Mouse (Mus musculus) MEL (cell line): ENCODE data around the gene Dyx1c1. TPM values are rescaled to one million over a fixed set of nuclear protein-coding genes. Genes with fewer than 3 reads are reported as not detected.
A peak's percentile ranks its signal among the peaks of the same experiment; 100 is the strongest.

Experiments used
- DNase-seq: peaks from one replicate; pipeline ENCODE4 v3.0.0; 2011; ENCODE audit warnings: low read depth, low spot score
- H3K27ac ChIP-seq: 2 replicates; pipeline ENCODE4 v1.5.1; 2012; ENCODE audit warnings: low read depth, mild to moderate bottlenecking, control low read depth, low read length, moderate library complexity; ENCODE audit not compliant: control insufficient read depth
- H3K27me3 ChIP-seq, 2 experiments: fragments of 150-350 bp in 1 of 2; sonication (generic) in 1 of 2; 2 replicates each; pipeline ENCODE4 v1.6.1; 2012; ENCODE audit warnings: low read length in 2 of 2, mild to moderate bottlenecking in 2 of 2, improper control_type of control experiment in 1 of 2, moderate library complexity in 1 of 2; ENCODE audit not compliant: insufficient read depth in 2 of 2, control insufficient read depth in 1 of 2
- H3K36me3 ChIP-seq, 2 experiments: 2 replicates each; pipeline ENCODE4 v1.6.1; 2012 to 2014; ENCODE audit warnings: low read length in 2 of 2, improper control_type of control experiment in 1 of 2, inconsistent platforms in 1 of 2, mild to moderate bottlenecking in 1 of 2; ENCODE audit not compliant: insufficient read depth in 2 of 2, control insufficient read depth in 1 of 2
- H3K4me1 ChIP-seq, 2 experiments: fragments of 150-350 bp in 1 of 2; sonication (generic) in 1 of 2; 2 replicates each; pipeline ENCODE4 v1.6.1; 2012; ENCODE audit warnings: low read length in 2 of 2, improper control_type of control experiment in 1 of 2, mild to moderate bottlenecking in 1 of 2; ENCODE audit not compliant: insufficient read depth in 2 of 2, control insufficient read depth in 1 of 2
- H3K4me3 ChIP-seq, 2 experiments: fragments of 150-350 bp in 1 of 2; sonication (generic) in 1 of 2; 2 replicates each; pipeline ENCODE4 v1.5.1; 2012; ENCODE audit warnings: low read depth in 2 of 2, low read length in 2 of 2, mild to moderate bottlenecking in 2 of 2, moderate library complexity in 2 of 2, control low read depth in 1 of 2, improper control_type of control experiment in 1 of 2; ENCODE audit not compliant: control insufficient read depth in 1 of 2, insufficient read depth in 1 of 2
- H3K79me2 ChIP-seq: 2 replicates; pipeline ENCODE4 v1.6.1; 2012; ENCODE audit warnings: mild to moderate bottlenecking, low read length, moderate library complexity; ENCODE audit not compliant: control insufficient read depth, poor library complexity, insufficient read depth
- H3K9ac ChIP-seq: 2 replicates; pipeline ENCODE4 v1.6.1; 2012; ENCODE audit warnings: low read depth, mild to moderate bottlenecking, control low read depth, low read length, moderate library complexity; ENCODE audit not compliant: control insufficient read depth, poor library complexity, severe bottlenecking
- H3K9me3 ChIP-seq: fragments of 150-350 bp; sonication (generic); replicated peaks from 2 replicates; pipeline ENCODE4 v1.6.1; 2012; ENCODE audit warnings: mild to moderate bottlenecking, low read length, improper control_type of control experiment, moderate library complexity; ENCODE audit not compliant: insufficient read depth
- BHLHE40 ChIP-seq: IDR thresholded peaks from 2 replicates; pipeline ENCODE4 v1.6.1; 2012; ENCODE audit warnings: low read depth, mild to moderate bottlenecking, inconsistent platforms, low read length, improper control_type of control experiment, borderline replicate concordance
- CHD1 ChIP-seq: IDR thresholded peaks from 2 replicates; pipeline ENCODE4 v1.6.1; 2012; ENCODE audit warnings: low read depth, mild to moderate bottlenecking, inconsistent platforms, low read length, improper control_type of control experiment
- CHD2 ChIP-seq: IDR thresholded peaks from 2 replicates; pipeline ENCODE4 v1.6.1; 2011; ENCODE audit warnings: low read length, improper control_type of control experiment
- CTCF ChIP-seq, 3 experiments: IDR thresholded peaks in 2 of 3; conservative IDR thresholded peaks in 1 of 3; 2 replicates each; pipeline ENCODE4 v1.5.1; 2011 to 2012; ENCODE audit warnings: low read length in 3 of 3, low read depth in 2 of 3, mild to moderate bottlenecking in 2 of 3, improper control_type of control experiment in 1 of 3, inconsistent platforms in 1 of 3, mixed read lengths in 1 of 3, moderate library complexity in 1 of 3; ENCODE audit not compliant: control insufficient read depth in 1 of 3, insufficient read depth in 1 of 3, poor library complexity in 1 of 3, severe bottlenecking in 1 of 3
- E2F4 ChIP-seq: IDR thresholded peaks from 2 replicates; pipeline ENCODE4 v1.6.1; 2011; ENCODE audit warnings: low read depth, low read length, improper control_type of control experiment, borderline replicate concordance
- ELF1 ChIP-seq: IDR thresholded peaks from 2 replicates; pipeline ENCODE4 v1.6.1; 2014; ENCODE audit warnings: low read depth, mild to moderate bottlenecking, inconsistent platforms, low read length, improper control_type of control experiment, moderate library complexity
- EP300 ChIP-seq, 2 experiments: IDR thresholded peaks; 2 replicates each; pipeline ENCODE4 v1.6.1; 2011; ENCODE audit warnings: improper control_type of control experiment in 2 of 2, low read length in 2 of 2, low read depth in 1 of 2, mild to moderate bottlenecking in 1 of 2
- ETS1 ChIP-seq: IDR thresholded peaks from 2 replicates; pipeline ENCODE4 v1.6.1; 2012; ENCODE audit warnings: low read depth, mild to moderate bottlenecking, inconsistent platforms, low read length, improper control_type of control experiment, moderate library complexity
- GATA1 ChIP-seq: IDR thresholded peaks from 2 replicates; pipeline ENCODE4 v1.6.1; 2011; ENCODE audit warnings: low read depth, low read length, improper control_type of control experiment
- JUND ChIP-seq: IDR thresholded peaks from 2 replicates; pipeline ENCODE4 v1.6.1; 2011; ENCODE audit warnings: low read depth, mild to moderate bottlenecking, improper control_type of control experiment, low read length
- KAT2A ChIP-seq: conservative IDR thresholded peaks from 2 replicates; pipeline ENCODE4 v1.6.1; 2012; ENCODE audit warnings: low read depth, low read length, improper control_type of control experiment, inconsistent platforms
- MAFK ChIP-seq: IDR thresholded peaks from 2 replicates; pipeline ENCODE4 v1.6.1; 2011; ENCODE audit warnings: low read depth, mild to moderate bottlenecking, low read length, improper control_type of control experiment, borderline replicate concordance
- MEF2A ChIP-seq: IDR thresholded peaks from 2 replicates; pipeline ENCODE4 v1.6.1; 2014; ENCODE audit warnings: low read depth, mild to moderate bottlenecking, inconsistent platforms, low read length, improper control_type of control experiment; ENCODE audit not compliant: poor library complexity, insufficient replicate concordance, severe bottlenecking; ENCODE audit errors: extremely low read depth
- MXI1 ChIP-seq: IDR thresholded peaks from 2 replicates; pipeline ENCODE4 v1.6.1; 2011; ENCODE audit warnings: mild to moderate bottlenecking, low read depth, low read length, improper control_type of control experiment
- NELFE ChIP-seq: IDR thresholded peaks from 2 replicates; pipeline ENCODE4 v1.6.1; 2011; ENCODE audit warnings: low read depth, low read length, improper control_type of control experiment
- NRF1 ChIP-seq: IDR thresholded peaks from 2 replicates; pipeline ENCODE4 v1.6.1; 2014; ENCODE audit warnings: low read depth, mild to moderate bottlenecking, inconsistent platforms, low read length, improper control_type of control experiment, moderate library complexity; ENCODE audit not compliant: poor library complexity, insufficient read depth, severe bottlenecking
- POLR2AphosphoS2 ChIP-seq: IDR thresholded peaks from 2 replicates; pipeline ENCODE4 v1.6.1; 2011; ENCODE audit warnings: low read length, improper control_type of control experiment
- POLR2AphosphoS5 ChIP-seq: IDR thresholded peaks from 2 replicates; pipeline ENCODE4 v1.6.1; 2012; ENCODE audit warnings: low read depth, borderline replicate concordance, mild to moderate bottlenecking, inconsistent platforms, low read length, moderate library complexity, mixed read lengths
- RAD21 ChIP-seq: IDR thresholded peaks from 2 replicates; pipeline ENCODE4 v1.6.1; 2011; ENCODE audit warnings: mild to moderate bottlenecking, low read depth, low read length, improper control_type of control experiment
- RCOR1 ChIP-seq: IDR thresholded peaks from 2 replicates; pipeline ENCODE4 v1.6.1; 2012; ENCODE audit warnings: low read depth, mild to moderate bottlenecking, inconsistent platforms, low read length, improper control_type of control experiment
- SIN3A ChIP-seq: IDR thresholded peaks from 2 replicates; pipeline ENCODE4 v1.6.1; 2012; ENCODE audit warnings: low read length, improper control_type of control experiment, inconsistent platforms
- SMC3 ChIP-seq: IDR thresholded peaks from 2 replicates; pipeline ENCODE4 v1.6.1; 2011; ENCODE audit warnings: low read depth, low read length, improper control_type of control experiment
- TAL1 ChIP-seq: IDR thresholded peaks from 2 replicates; pipeline ENCODE4 v1.6.1; 2012; ENCODE audit warnings: mild to moderate bottlenecking, inconsistent platforms, low read length, moderate library complexity, mixed read lengths
- TCF12 ChIP-seq: IDR thresholded peaks from 2 replicates; pipeline ENCODE4 v1.6.1; 2014; ENCODE audit warnings: low read depth, mild to moderate bottlenecking, inconsistent platforms, low read length, improper control_type of control experiment, moderate library complexity
- USF1 ChIP-seq: IDR thresholded peaks from 2 replicates; pipeline ENCODE4 v1.6.1; 2014; ENCODE audit warnings: low read depth, mild to moderate bottlenecking, inconsistent platforms, low read length, improper control_type of control experiment, moderate library complexity
- USF2 ChIP-seq, 2 experiments: IDR thresholded peaks; 2 replicates each; pipeline ENCODE4 v1.6.1; 2011 to 2012; ENCODE audit warnings: improper control_type of control experiment in 2 of 2, low read length in 2 of 2, borderline replicate concordance in 1 of 2, inconsistent platforms in 1 of 2, low read depth in 1 of 2, mild to moderate bottlenecking in 1 of 2; ENCODE audit not compliant: insufficient read depth in 1 of 2
- ZC3H11A ChIP-seq: IDR thresholded peaks from 2 replicates; pipeline ENCODE4 v1.6.1; 2012; ENCODE audit warnings: low read depth, mild to moderate bottlenecking, inconsistent platforms, low read length, improper control_type of control experiment
- ZKSCAN1 ChIP-seq: IDR thresholded peaks from 2 replicates; pipeline ENCODE4 v1.6.1; 2012; ENCODE audit warnings: low read depth, mild to moderate bottlenecking, inconsistent platforms, low read length, improper control_type of control experiment, moderate library complexity
- ZMIZ1 ChIP-seq: IDR thresholded peaks from 2 replicates; pipeline ENCODE4 v1.6.1; 2012; ENCODE audit warnings: low read depth, mild to moderate bottlenecking, inconsistent platforms, low read length, improper control_type of control experiment, moderate library complexity
- polyA plus RNA-seq, 2 experiments: library from polyadenylated mRNA; stranded (reverse) in 1 of 2; unstranded in 1 of 2; fragments of >175 nt in 1 of 2; fragments of >200 nt in 1 of 2; gene quantifications; 2 replicates each; pipeline versions ENCODE4 v1.2.1 to v1.2.4; 2012; ENCODE audit warnings: low replicate concordance in 2 of 2, low read depth in 1 of 2; ENCODE audit not compliant: insufficient read length in 2 of 2, insufficient read depth in 1 of 2, missing spikeins in 1 of 2
- total RNA-seq: library from RNA; depleted of rRNA; stranded (reverse); fragments of 300-350 nt; gene quantifications from 2 replicates; pipeline ENCODE4 v1.2.3, GENCODE M21; 2012

The Dyx1c1 gene
- total and polyA plus RNA-seq, 3 experiments, result 1.0 to 2.0 TPM; not detected in 1

- no peaks in the 10 kb centered on the region; the same call in 1 of the 2 replicates for H3K79me2 ChIP-seq
- DNase-seq, result peak; percentile 82
- H3K27me3 ChIP-seq, result peaks cover 2 to 3% of the 10 kb centered on the region in 2 experiments; a peak in 1 of 4 replicates
- no peak overlapping the region for H3K27ac ChIP-seq
- TF ChIP-seq USF1 (no peak), TAL1 (no peak), JUND (no peak), CHD1 (no peak), EP300 (IDR thresholded peaks at IDR 0.05; ENCODE audit: low read depth in 1 of 2, low read length in 2 of 2) (no peak), USF2 (IDR thresholded peaks at IDR 0.05; ENCODE audit: borderline replicate concordance in 1 of 2, insufficient read depth in 1 of 2, low read depth in 1 of 2, low read length in 2 of 2) (no peak), MXI1 (no peak), GATA1 (no peak), RCOR1 (no peak), SIN3A (no peak), CHD2 (no peak), ZMIZ1 (no peak), BHLHE40 (no peak), MAFK (no peak), NELFE (no peak), ZKSCAN1 (no peak), TCF12 (no peak), ELF1 (no peak), CTCF (IDR thresholded peaks at IDR 0.05 in 2 of 3, conservative IDR thresholded peaks at IDR 0.05 in 1 of 3; ENCODE audit: control insufficient read depth in 1 of 3, insufficient read depth in 1 of 3, low read depth in 2 of 3, low read length in 3 of 3, poor library complexity in 1 of 3, severe bottlenecking in 1 of 3) (peak; percentile 76 to 84 (median 81)), POLR2AphosphoS5 (no peak), ETS1 (no peak), RAD21 (peak; percentile 57), SMC3 (peak; percentile 81), E2F4 (no peak), POLR2AphosphoS2 (no peak), MEF2A (no peak), NRF1 (no peak), KAT2A (no peak), ZC3H11A (0 out of 2 replicates have a peak, but pooled peaks have one; percentile 45)
- TF ChIP-seq, all 39 proteins: peak for 4
- Histone ChIP-seq H3K4me3 (no peak overlapping the region), H3K9me3 (no peaks in the 10 kb centered on the region), H3K36me3 (peaks cover 0 to 4% of the 10 kb centered on the region in 2 experiments; a peak in 2 of 4 replicates), H3K9ac (no peak overlapping the region; the same call in 1 of the 2 replicates), H3K4me1 (no peaks in the 10 kb centered on the region; a peak in 1 of 4 replicates)
Observed at GRCm38 (mm10) chr9:72955546-72955945, 3.0 kb upstream of the Dyx1c1 start.
